Mouse (Mus musculus): ENCODE data around the gene Mast4. TPM values are rescaled to one million over a fixed set of nuclear protein-coding genes. Genes with fewer than 3 reads are reported as not detected.
A peak's percentile ranks its signal among the peaks of the same experiment; 100 is the strongest.

The Mast4 gene
- total and polyA plus RNA-seq, 3 experiments, result 2.7 to 7.0 TPM; not detected in 1

DNA sequence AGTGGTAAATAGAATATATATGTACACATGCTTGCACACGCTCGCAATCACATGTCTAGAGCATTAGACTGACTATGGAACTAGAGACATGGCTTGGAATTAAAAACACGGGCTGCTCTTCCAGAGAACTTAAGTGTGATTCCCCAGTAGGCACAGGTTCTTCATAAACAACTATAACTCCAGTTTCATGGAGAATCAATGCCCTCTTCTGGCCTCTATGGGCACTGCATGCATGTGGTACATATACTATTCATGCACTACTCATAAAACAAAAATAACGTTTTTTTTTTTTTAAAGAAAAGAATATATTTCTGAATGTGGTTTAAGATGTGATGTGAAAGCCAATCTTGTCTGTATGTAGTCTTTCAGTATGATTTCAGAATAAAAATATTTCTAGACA lies 349.7 kb downstream of the Mast4 start:
- Histone ChIP-seq H3K79me2 (ENCODE audit: control insufficient read depth, insufficient read depth, low read length, poor library complexity) (no peaks in the 10 kb centered on the region), H3K27me3 (ENCODE audit: control insufficient read depth in 1 of 2, insufficient read depth in 2 of 2, low read length in 2 of 2) (peaks cover 0 to 3% of the 10 kb centered on the region in 2 experiments; a peak in 2 of 4 replicates), H3K36me3 (ENCODE audit: control insufficient read depth in 1 of 2, insufficient read depth in 2 of 2, low read length in 2 of 2) (no peaks in the 10 kb centered on the region), H3K27ac (ENCODE audit: control insufficient read depth, low read depth, low read length) (no peak overlapping the region), H3K9me3 (replicated peaks; ENCODE audit: insufficient read depth, low read length) (no peaks in the 10 kb centered on the region), H3K4me3 (ENCODE audit: control insufficient read depth in 1 of 2, insufficient read depth in 1 of 2, low read depth in 2 of 2, low read length in 2 of 2) (no peak overlapping the region), H3K9ac (ENCODE audit: control insufficient read depth, low read depth, low read length, poor library complexity, severe bottlenecking) (no peak overlapping the region), H3K4me1 (ENCODE audit: control insufficient read depth in 1 of 2, insufficient read depth in 2 of 2, low read length in 2 of 2) (no peaks in the 10 kb centered on the region)
- TF ChIP-seq CTCF (IDR thresholded peaks at IDR 0.05 in 2 of 3, conservative IDR thresholded peaks at IDR 0.05 in 1 of 3; ENCODE audit: control insufficient read depth in 1 of 3, insufficient read depth in 1 of 3, low read depth in 2 of 3, low read length in 3 of 3, poor library complexity in 1 of 3, severe bottlenecking in 1 of 3) (peak in 1 of 3 experiments; percentile 25; a peak in 1 of 6 replicates), RAD21 (IDR thresholded peaks at IDR 0.05; ENCODE audit: low read depth, low read length) (peak; percentile 8), SMC3 (IDR thresholded peaks at IDR 0.05; ENCODE audit: low read depth, low read length) (no peak), CHD2 (IDR thresholded peaks at IDR 0.05; ENCODE audit: low read length) (no peak), GATA1 (IDR thresholded peaks at IDR 0.05; ENCODE audit: low read depth, low read length) (no peak)
- DNase-seq (ENCODE audit: low read depth, low spot score), result peak; percentile 17

GRCm38 (mm10) chr13:102973853-102974252 lies 360.4 kb downstream of the Mast4 start:
- Histone ChIP-seq H3K27ac (ENCODE audit: control insufficient read depth, low read depth, low read length) (no peak overlapping the region), H3K9me3 (replicated peaks; ENCODE audit: insufficient read depth, low read length) (no peaks in the 10 kb centered on the region), H3K4me3 (ENCODE audit: control insufficient read depth in 1 of 2, insufficient read depth in 1 of 2, low read depth in 2 of 2, low read length in 2 of 2) (no peak overlapping the region), H3K9ac (ENCODE audit: control insufficient read depth, low read depth, low read length, poor library complexity, severe bottlenecking) (no peak overlapping the region), H3K36me3 (ENCODE audit: control insufficient read depth in 1 of 2, insufficient read depth in 2 of 2, low read length in 2 of 2) (no peaks in the 10 kb centered on the region; a peak in 1 of 4 replicates), H3K27me3 (ENCODE audit: control insufficient read depth in 1 of 2, insufficient read depth in 2 of 2, low read length in 2 of 2) (no peaks in the 10 kb centered on the region; a peak in 2 of 4 replicates), H3K79me2 (ENCODE audit: control insufficient read depth, insufficient read depth, low read length, poor library complexity) (no peaks in the 10 kb centered on the region), H3K4me1 (ENCODE audit: control insufficient read depth in 1 of 2, insufficient read depth in 2 of 2, low read length in 2 of 2) (0 out of 4 replicates have a peak, but pooled peaks cover 0 to 4% of the 10 kb centered on the region in 2 experiments)
- DNase-seq (ENCODE audit: low read depth, low spot score), result peak; percentile 26
- no peak for TF ChIP-seq CTCF (IDR thresholded peaks at IDR 0.05 in 2 of 3, conservative IDR thresholded peaks at IDR 0.05 in 1 of 3; ENCODE audit: control insufficient read depth in 1 of 3, insufficient read depth in 1 of 3, low read depth in 2 of 3, low read length in 3 of 3, poor library complexity in 1 of 3, severe bottlenecking in 1 of 3)
- TF ChIP-seq USF2 (IDR thresholded peaks at IDR 0.05; ENCODE audit: borderline replicate concordance in 1 of 2, insufficient read depth in 1 of 2, low read depth in 1 of 2, low read length in 2 of 2), result no peak
- no peak for TF ChIP-seq ZKSCAN1 (IDR thresholded peaks at IDR 0.05; ENCODE audit: low read depth, low read length)
- peak; percentile 49 to 77 for TF ChIP-seq EP300 (IDR thresholded peaks at IDR 0.05; ENCODE audit: low read depth in 1 of 2, low read length in 2 of 2)
- no peak for TF ChIP-seq ZMIZ1 (IDR thresholded peaks at IDR 0.05; ENCODE audit: low read depth, low read length)
- TF ChIP-seq MAX (IDR thresholded peaks at IDR 0.05; ENCODE audit: low read length), result no peak; the same call in 1 of the 2 replicates
- no peak for TF ChIP-seq USF1 (IDR thresholded peaks at IDR 0.05; ENCODE audit: low read depth, low read length)
- TF ChIP-seq GATA1 (IDR thresholded peaks at IDR 0.05; ENCODE audit: low read depth, low read length), result peak; percentile 71
- no peak for TF ChIP-seq NRF1 (IDR thresholded peaks at IDR 0.05; ENCODE audit: insufficient read depth, low read depth, low read length, poor library complexity, severe bottlenecking)
- no peak for TF ChIP-seq JUND (IDR thresholded peaks at IDR 0.05; ENCODE audit: low read depth, low read length)
- no peak for TF ChIP-seq NELFE (IDR thresholded peaks at IDR 0.05; ENCODE audit: low read depth, low read length)
- peak; percentile 87 for TF ChIP-seq RCOR1 (IDR thresholded peaks at IDR 0.05; ENCODE audit: low read depth, low read length)
- peak; percentile 85 for TF ChIP-seq TCF12 (IDR thresholded peaks at IDR 0.05; ENCODE audit: low read depth, low read length)
- TF ChIP-seq ETS1 (IDR thresholded peaks at IDR 0.05; ENCODE audit: low read depth, low read length), result peak; percentile 53; the same call in 1 of the 2 replicates
- no peak for TF ChIP-seq MEF2A (IDR thresholded peaks at IDR 0.05; ENCODE audit: extremely low read depth, insufficient replicate concordance, low read depth, low read length, poor library complexity, severe bottlenecking)
- TF ChIP-seq MYC (IDR thresholded peaks at IDR 0.05; ENCODE audit: low read depth, low read length), result no peak
- no peak for TF ChIP-seq CHD1 (IDR thresholded peaks at IDR 0.05; ENCODE audit: low read depth, low read length)
- TF ChIP-seq POLR2A (IDR thresholded peaks at IDR 0.05; ENCODE audit: control insufficient read depth in 1 of 2, insufficient read depth in 1 of 2, low read depth in 1 of 2, low read length in 2 of 2, poor library complexity in 1 of 2), result no peak
- TF ChIP-seq E2F4 (IDR thresholded peaks at IDR 0.05; ENCODE audit: borderline replicate concordance, low read depth, low read length), result no peak

Data from MEL (cell line).